Mouse (Mus musculus): Measurements from ENCODE around the gene Isyna1. TPM values are rescaled to one million over a fixed set of nuclear protein-coding genes. Genes with fewer than 3 reads are reported as not detected.

Isyna1 gene
- not detected in 2 replicates for polyA plus RNA-seq (2012; ENCODE audit: insufficient read depth, insufficient read length, low replicate concordance, missing spikeins)

GRCm38 (mm10) chr8:70593961-70594609 is at the start of gene Isyna1:
Gene Isyna1 (plus strand): TSS chr8:70594373.
- TF ChIP-seq POLR2A (IDR thresholded peaks at IDR 0.05; ENCODE audit: insufficient read depth, low read depth, low read length) (no peak), CTCF (IDR thresholded peaks at IDR 0.05; ENCODE audit: insufficient read depth, low read depth, low read length) (no peak)
- Histone ChIP-seq H3K27ac (ENCODE audit: insufficient read depth, low read depth, low read length) (peak within 1 kb of the TSS; percentile 29), H3K4me3 (ENCODE audit: insufficient read depth, low read depth, low read length) (peak within 1 kb of the TSS; percentile 51), H3K4me1 (ENCODE audit: control insufficient read depth, insufficient read depth, low read length) (peaks cover 66% of the 10 kb centered on the region)
- 2% methylated on average over 40 of the region's 40 CpGs for WGBS

GRCm38 (mm10) chr8:70546412-70546811 is 47.8 kb upstream of the Isyna1 start:
- no peak overlapping the region for H3K4me3 ChIP-seq (ENCODE audit: insufficient read depth, low read depth, low read length)
- peaks cover 19% of the 10 kb centered on the region for H3K4me1 ChIP-seq (ENCODE audit: control insufficient read depth, insufficient read depth, low read length)
- TF ChIP-seq POLR2A (IDR thresholded peaks at IDR 0.05; ENCODE audit: insufficient read depth, low read depth, low read length) (no peak), CTCF (IDR thresholded peaks at IDR 0.05; ENCODE audit: insufficient read depth, low read depth, low read length) (no peak)
- 81% methylated on average over 4 of the region's 4 CpGs for WGBS
- no peak overlapping the region for H3K27ac ChIP-seq (ENCODE audit: insufficient read depth, low read depth, low read length)

- TF ChIP-seq CTCF (IDR thresholded peaks at IDR 0.05; ENCODE audit: insufficient read depth, low read depth, low read length) (no peak), POLR2A (IDR thresholded peaks at IDR 0.05; ENCODE audit: insufficient read depth, low read depth, low read length) (no peak)
- peaks cover 25% of the 10 kb centered on the region for H3K4me1 ChIP-seq (ENCODE audit: control insufficient read depth, insufficient read depth, low read length)
- no peak overlapping the region for H3K27ac ChIP-seq (ENCODE audit: insufficient read depth, low read depth, low read length)
- no peak overlapping the region for H3K4me3 ChIP-seq (ENCODE audit: insufficient read depth, low read depth, low read length)
- WGBS = 93% methylated on average over 6 of the region's 6 CpGs
Measured at GRCm38 (mm10) chr8:70547762-70548161, 46.4 kb upstream of the Isyna1 start.

- Histone ChIP-seq H3K4me3 (ENCODE audit: insufficient read depth, low read depth, low read length) (no peak overlapping the region), H3K4me1 (ENCODE audit: control insufficient read depth, insufficient read depth, low read length) (peaks cover 20% of the 10 kb centered on the region), H3K27ac (ENCODE audit: insufficient read depth, low read depth, low read length) (no peak overlapping the region)
- TF ChIP-seq POLR2A (IDR thresholded peaks at IDR 0.05; ENCODE audit: insufficient read depth, low read depth, low read length) (no peak), CTCF (IDR thresholded peaks at IDR 0.05; ENCODE audit: insufficient read depth, low read depth, low read length) (no peak)
- 93% methylated on average over 10 of the region's 10 CpGs for WGBS
Measured at GRCm38 (mm10) chr8:70549412-70550184, 44.6 kb upstream of the Isyna1 start.

GRCm38 (mm10) chr8:70551558-70552161 is 42.5 kb upstream of the Isyna1 start:
- H3K27ac ChIP-seq (ENCODE audit: insufficient read depth, low read depth, low read length) = no peak overlapping the region
- TF ChIP-seq CTCF (IDR thresholded peaks at IDR 0.05; ENCODE audit: insufficient read depth, low read depth, low read length) = no peak
- no peak for TF ChIP-seq POLR2A (IDR thresholded peaks at IDR 0.05; ENCODE audit: insufficient read depth, low read depth, low read length)
- H3K4me3 ChIP-seq (ENCODE audit: insufficient read depth, low read depth, low read length) = no peak overlapping the region
- 56% methylated on average over 3 of the region's 3 CpGs for WGBS
- peaks cover 18% of the 10 kb centered on the region for H3K4me1 ChIP-seq (ENCODE audit: control insufficient read depth, insufficient read depth, low read length)

- WGBS = 20% methylated on average over 1 of the region's 1 CpGs
- no peak for TF ChIP-seq CTCF (IDR thresholded peaks at IDR 0.05; ENCODE audit: insufficient read depth, low read depth, low read length)
- TF ChIP-seq POLR2A (IDR thresholded peaks at IDR 0.05; ENCODE audit: insufficient read depth, low read depth, low read length) = no peak
- Histone ChIP-seq H3K4me3 (ENCODE audit: insufficient read depth, low read depth, low read length) (no peak overlapping the region), H3K4me1 (ENCODE audit: control insufficient read depth, insufficient read depth, low read length) (peaks cover 18% of the 10 kb centered on the region), H3K27ac (ENCODE audit: insufficient read depth, low read depth, low read length) (no peak overlapping the region)
Measured at GRCm38 (mm10) chr8:70552836-70553235, 41.3 kb upstream of the Isyna1 start.

- Histone ChIP-seq H3K4me1 (ENCODE audit: control insufficient read depth, insufficient read depth, low read length) (peaks cover 14% of the 10 kb centered on the region), H3K27ac (ENCODE audit: insufficient read depth, low read depth, low read length) (no peak overlapping the region), H3K4me3 (ENCODE audit: insufficient read depth, low read depth, low read length) (no peak overlapping the region)
- no peak for TF ChIP-seq POLR2A (IDR thresholded peaks at IDR 0.05; ENCODE audit: insufficient read depth, low read depth, low read length)
- no peak for TF ChIP-seq CTCF (IDR thresholded peaks at IDR 0.05; ENCODE audit: insufficient read depth, low read depth, low read length)
Measured at GRCm38 (mm10) chr8:70553740-70554139, 40.4 kb upstream of the Isyna1 start.

GRCm38 (mm10) chr8:70555079-70555747 is 39.0 kb upstream of the Isyna1 start:
- Histone ChIP-seq H3K4me1 (ENCODE audit: control insufficient read depth, insufficient read depth, low read length) (peaks cover 22% of the 10 kb centered on the region), H3K27ac (ENCODE audit: insufficient read depth, low read depth, low read length) (no peak overlapping the region), H3K4me3 (ENCODE audit: insufficient read depth, low read depth, low read length) (no peak overlapping the region)
- TF ChIP-seq POLR2A (IDR thresholded peaks at IDR 0.05; ENCODE audit: insufficient read depth, low read depth, low read length) (no peak), CTCF (IDR thresholded peaks at IDR 0.05; ENCODE audit: insufficient read depth, low read depth, low read length) (no peak)
- 94% methylated on average over 4 of the region's 4 CpGs for WGBS

All from olfactory bulb, adult 2 months (tissue).